Mouse (Mus musculus) C2C12 (cell line): ENCODE measurements at regions not wholly inside any gene's neighbourhood (a gene's known extent, or its start where the extent isn't known, plus 50 kb on each side); places are given as distances from the start of the nearest gene placed in this dataset.

Source experiments
- CEBPB ChIP-seq: IDR thresholded peaks from one replicate; pipeline ENCODE4 v1.6.1; 2011; ENCODE audit warnings: low read depth, mild to moderate bottlenecking, control low read depth, moderate library complexity
- CTCF ChIP-seq: IDR thresholded peaks from one replicate; pipeline ENCODE4 v1.5.1; 2011; ENCODE audit not compliant: control insufficient read depth, insufficient read depth, insufficient read length
- MAX ChIP-seq: IDR thresholded peaks from one replicate; pipeline ENCODE4 v1.6.1; 2011; ENCODE audit warnings: mild to moderate bottlenecking, control low read depth
- MYOG ChIP-seq: IDR thresholded peaks from one replicate; pipeline ENCODE4 v1.6.1; 2011; ENCODE audit not compliant: control insufficient read depth, insufficient read length; ENCODE audit errors: extremely low read depth

DNA sequence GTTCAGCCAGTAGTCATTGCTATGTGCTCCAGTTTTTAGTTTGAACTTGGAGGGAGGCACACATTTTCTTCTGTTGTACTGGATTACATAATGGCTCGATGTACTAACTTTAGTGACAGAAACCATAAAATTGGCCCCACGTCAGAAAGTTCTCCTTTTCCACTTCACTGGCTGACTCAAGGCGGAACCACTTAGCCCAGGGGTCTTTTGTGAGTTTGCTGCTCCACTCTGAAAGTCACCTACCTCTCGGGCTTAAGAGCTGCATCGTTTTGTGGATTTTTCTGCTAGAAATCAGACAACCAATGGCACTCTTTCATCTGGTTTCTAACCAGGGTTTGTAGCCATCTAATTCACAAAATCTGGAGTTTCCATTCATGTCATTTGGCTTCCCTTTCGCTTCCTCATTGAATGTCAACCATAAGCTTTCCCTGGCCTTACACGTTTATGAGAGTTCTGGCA is 304.8 kb upstream of the Cited2 start:
- TF ChIP-seq CTCF (no peak), MAX (no peak), MYOG (no peak), CEBPB (no peak)
